Mouse (Mus musculus) adrenal gland, postnatal 4 days (tissue): ENCODE data around the gene Ifi27. TPM values are rescaled to one million over a fixed set of nuclear protein-coding genes. Genes with fewer than 3 reads are reported as not detected.
"Not testable (repeated sequence)": the region's sequence is repeated elsewhere in the genome, so short reads cannot be mapped to it uniquely, and the experiment has no call there.

Experiments
- DNase-seq, 2 experiments: peaks; one replicate each; pipeline ENCODE4 v3.0.0; 2021 to 2022; ENCODE audit warnings: low spot score in 2 of 2, mixed read lengths in 2 of 2
- long read RNA-seq, 2 experiments: library from polyadenylated mRNA; stranded (forward); transcript quantifications; one replicate each; pipeline ENCODE4 v2.0.0; 2021
- total RNA-seq, 2 experiments: library from RNA; stranded (reverse); gene quantifications; 2 replicates each; pipeline ENCODE4 v1.2.3; 2021

Gene Ifi27
- 100 to 1,000 TPM; 377 to 414 TPM for total RNA-seq
- long read RNA-seq, experiment 1, transcript Ifi27-201 (6 exons, 889 nt), result minor isoform, 81 of 245 reads
- long read RNA-seq, experiment 1, transcript Ifi27-205 (7 exons, 977 nt), result major isoform, 116 of 245 reads
- long read RNA-seq, experiment 1, partial matches to known transcripts, result 14 of 245 reads
- long read RNA-seq, experiment 1, other reads (novel, unspliced or antisense), result 30 of 245 reads
- long read RNA-seq, experiment 2, transcript Ifi27-201 (6 exons, 889 nt), result minor isoform, 54 of 231 reads
- long read RNA-seq, experiment 2, transcript Ifi27-205 (7 exons, 977 nt), result major isoform, 118 of 231 reads
- long read RNA-seq, experiment 2, partial matches to known transcripts, result 9 of 231 reads
- long read RNA-seq, experiment 2, other reads (novel, unspliced or antisense), result 43 of 231 reads

DNA sequence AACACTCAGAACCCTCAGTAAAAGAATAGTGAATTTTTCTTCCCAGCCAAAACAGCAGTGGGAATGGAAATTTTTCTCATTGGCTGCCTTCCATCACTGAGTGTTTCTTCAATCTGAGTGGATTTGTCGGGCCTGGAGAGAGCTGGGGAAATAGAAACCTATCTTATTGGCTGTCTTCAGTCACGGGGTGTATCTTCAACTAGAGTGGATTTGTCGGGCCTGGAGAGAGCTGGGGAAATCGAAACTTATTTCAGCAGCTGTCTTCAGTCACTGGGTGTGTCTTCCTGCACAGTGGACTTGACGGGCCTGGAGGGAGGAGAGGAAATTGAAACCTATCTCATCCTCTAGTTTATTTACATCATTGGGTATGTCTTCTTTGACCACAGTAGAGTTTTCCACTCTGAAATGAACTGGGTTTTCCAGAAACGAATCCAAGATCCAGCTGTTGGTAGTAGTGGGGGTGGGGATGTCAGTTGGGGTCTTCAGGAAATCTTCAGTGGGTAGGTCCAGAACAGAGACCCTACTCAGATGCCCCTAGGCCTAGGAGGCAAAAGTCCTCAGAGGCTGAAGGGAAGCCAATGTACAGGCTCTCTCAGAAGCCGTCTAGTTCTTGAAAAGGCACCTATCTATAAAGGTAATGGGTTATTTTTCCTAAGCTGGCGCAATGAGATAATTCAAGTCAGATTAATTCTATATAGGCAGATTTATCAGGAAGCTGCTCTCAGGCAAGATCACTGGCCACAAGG is at the start of gene Ifi27:
Ifi27 (plus strand) TSS at position 226 of the 746 bp plus-strand sequence.
- DNase-seq, result peak; percentile 22 to 29

DNA sequence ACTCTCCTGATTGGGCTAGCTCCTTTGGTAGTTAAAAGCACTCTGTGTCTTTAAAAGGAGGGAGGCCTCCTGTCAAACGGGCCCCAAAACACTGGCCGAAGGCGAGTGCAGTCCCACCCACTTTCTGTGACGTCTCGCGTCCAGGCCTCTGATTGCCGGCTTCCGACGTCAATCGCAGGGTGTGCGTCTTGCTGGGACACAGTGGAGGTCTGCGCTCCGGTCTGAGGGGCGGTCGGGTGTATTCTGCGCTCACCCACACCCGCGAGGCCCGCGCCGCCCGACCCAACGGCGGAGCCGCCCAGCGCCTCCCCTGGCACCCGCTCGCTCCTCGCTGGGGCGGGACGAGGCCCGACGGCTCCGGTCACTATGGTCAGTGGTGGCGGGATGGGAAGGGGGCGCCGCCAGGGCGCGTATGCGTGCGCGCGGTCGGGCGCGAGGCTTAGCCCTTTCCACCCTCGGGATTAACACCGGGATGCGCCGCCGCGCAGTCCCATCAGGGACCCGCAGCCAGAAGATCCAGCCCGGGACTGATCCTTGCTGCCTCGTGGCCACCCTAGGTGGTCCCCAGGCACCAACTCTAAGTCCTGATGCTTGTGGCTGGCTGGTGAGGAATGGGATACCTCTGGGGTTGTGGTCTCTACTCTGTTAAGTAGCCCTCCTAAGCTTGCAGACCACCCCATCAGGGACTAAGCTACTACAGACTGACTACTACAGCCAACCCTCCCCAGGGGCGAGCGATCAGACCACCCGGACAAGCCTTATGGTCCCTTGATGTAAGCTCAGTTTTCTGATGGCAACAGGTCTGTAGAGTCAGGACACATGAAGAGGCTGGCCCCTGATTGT is 45.3 kb upstream of the Ifi27 start, which contains the start of gene Otub2:
Otub2 (plus strand) TSS at position 178 of the 843 bp plus-strand sequence.
- DNase-seq, result peak; percentile 88 to 90

DNA sequence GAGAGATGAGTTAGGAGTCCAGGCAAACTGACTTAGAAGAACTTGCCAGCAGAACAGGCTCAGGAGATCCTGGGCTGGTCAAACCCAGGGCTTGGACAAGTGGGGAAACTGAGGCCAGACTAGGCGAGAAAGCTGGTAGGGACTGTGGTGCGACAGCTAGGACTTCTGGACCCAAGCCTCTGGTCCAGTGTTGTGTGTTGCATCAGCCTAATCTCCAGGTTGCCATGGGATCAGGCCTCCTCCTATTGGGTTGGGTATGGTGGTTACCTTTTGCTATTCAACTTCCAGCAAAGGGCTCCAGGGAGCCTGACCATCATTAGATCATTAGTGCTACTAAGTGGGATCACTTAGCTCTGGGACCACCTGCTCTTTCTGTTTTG is 44.7 kb upstream of the Ifi27 start:
- no peak for DNase-seq

DNA sequence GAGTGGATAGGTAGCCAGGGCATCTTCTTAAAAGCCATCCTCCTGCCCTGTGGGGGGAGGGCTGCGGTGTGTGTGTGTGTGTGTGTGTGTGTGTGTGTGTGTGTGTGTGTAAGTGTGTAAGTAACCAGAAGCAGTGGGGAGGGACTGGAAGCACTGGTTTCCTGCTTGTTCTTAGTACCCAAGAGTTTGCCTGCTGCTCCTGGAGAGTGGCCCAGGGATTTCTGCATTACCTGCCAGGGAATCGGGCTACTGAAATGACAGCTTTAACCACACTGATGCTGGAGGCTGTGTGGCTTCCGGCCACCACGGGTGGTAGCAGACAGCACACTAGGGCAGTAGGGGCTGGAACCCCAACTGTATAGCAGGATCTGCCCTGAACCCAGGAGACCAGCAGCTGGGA is 44.0 kb upstream of the Ifi27 start:
- no peak for DNase-seq

DNA sequence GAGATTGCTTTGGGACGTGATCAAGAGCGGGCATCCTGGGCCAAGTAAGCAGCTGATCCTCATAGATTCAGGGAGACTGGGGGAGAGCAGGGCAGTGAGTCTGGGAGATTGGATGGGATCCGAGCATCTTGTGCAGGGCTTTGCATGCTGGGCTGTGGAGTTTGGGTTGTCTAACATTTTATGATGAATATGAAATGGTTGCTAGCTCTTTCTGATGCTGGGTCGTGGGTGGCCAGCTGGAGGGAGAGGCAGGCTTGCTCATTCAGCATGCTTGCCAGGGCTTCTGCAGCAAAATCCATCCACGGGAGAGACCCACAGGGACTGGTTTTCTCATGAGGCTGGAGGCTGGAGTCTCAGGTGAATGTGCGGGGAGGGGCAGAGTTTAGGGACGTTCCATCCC is 42.9 kb upstream of the Ifi27 start:
- DNase-seq, result no peak

DNA sequence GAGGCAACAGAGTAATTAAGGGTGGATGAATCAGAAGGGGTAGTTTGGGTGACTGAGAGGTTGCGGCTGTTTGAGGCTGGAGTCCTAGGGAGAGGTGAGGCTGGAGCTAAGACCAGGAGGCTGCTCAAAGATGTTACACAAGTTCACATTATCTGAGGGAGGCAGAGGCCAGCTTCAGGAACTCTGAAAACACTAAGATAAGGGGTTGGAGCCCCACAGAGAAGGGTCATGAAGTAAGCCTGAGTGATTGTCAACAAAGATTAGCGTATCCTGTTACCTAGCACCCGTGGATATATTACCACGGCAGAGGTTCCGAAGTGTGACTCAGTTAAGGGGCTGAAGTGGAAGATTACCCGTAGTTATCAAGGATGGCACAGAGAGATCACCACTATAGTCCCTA is 40.5 kb upstream of the Ifi27 start:
- DNase-seq, result no peak

DNA sequence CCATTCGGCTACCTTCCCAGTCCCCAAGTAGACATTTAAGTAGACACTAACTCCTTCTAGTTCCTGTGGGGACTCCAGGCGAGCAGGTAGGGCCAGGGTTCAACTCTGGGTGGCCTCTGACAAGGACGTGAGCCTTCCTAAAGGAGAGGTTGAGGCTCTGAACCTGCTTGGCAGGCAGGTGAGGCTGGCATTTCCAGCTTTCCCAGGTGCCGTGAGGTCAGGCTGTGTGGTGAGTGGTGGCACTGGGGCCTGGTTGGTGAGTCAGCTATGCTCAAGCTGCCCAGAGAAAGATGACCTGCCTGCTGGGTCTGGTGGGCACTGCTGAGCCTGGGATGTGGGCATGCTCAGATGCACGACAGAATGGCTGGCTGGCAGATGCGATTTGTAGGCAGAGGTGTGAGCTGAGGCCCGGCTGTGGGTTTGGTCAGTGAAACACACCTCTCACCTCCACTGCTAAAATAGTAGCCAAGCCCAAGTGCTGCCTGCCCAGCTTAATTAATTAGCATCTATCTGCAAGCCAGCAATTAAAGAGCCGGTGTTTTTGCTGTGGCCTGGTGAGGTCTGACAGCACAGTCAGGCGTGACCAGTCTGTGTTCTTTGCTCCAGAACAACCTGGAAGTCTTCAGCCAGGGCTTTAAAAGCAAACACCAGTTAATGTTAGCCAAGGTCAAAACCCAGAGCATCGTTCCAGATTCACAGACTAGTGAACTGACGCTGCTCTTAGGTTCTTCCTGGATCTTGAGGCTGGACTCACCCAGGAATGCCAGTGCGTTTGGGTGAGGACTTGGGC is 38.3 kb upstream of the Ifi27 start:
- DNase-seq, result no peak

DNA sequence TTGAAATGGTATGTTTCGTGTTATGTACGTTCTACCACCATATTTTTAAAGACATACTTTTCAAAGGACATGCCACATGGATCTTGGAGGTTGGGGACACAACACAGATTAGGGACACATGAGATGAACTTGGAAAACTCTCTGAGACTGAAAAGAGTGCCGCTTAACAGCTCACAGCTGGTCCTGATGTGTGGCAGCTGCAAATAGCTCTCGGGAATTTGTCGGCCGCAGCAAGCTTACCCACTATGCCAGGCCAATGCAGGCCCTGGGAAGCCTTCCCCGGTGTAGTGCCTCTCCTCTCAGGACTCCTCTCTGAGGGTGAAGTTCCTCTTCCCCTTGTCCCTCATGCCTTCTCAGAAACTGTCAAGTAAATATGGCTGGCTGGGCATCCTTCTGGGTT is 37.3 kb upstream of the Ifi27 start:
- DNase-seq, result no peak

DNA sequence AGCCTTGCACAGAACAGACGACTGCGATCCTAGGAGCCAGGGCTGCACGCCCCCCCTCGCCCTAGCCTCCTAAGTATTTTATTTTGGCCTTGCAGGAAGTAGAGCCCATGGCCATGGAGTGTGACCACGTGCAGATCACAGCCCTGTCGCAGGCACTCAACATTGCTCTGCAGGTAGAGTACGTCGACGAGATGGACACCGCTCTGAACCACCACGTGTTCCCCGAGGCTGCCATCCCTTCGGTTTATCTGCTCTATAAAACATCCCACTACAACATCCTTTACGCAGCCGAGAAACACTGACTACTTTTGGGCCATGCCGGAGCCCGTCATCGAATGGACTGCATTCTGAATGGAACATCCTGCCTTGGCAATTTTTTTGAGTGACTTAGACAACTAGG is 29.9 kb upstream of the Ifi27 start:
- no peak for DNase-seq

DNA sequence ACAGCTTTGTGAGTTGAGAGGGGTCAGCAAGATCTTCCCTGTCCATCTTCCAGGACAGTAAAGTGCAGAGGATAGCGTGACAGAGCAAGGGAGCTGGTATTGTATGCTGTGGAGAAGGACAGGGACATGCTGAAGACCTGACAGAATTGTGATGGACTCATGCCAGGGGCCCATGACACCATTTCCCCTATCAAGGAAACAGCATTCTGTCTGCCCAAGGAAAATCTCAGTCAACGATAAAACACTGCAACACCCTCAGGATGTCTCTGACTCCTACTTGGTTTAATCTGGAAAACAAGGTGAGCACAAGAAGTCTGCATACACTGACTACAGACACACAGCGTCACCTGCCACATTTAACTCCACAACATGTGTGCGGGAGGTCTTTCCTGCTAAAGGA is 26.3 kb upstream of the Ifi27 start, which contains the start of gene 9330161L09Rik:
9330161L09Rik (minus strand) TSS at position 101 of the 400 bp plus-strand sequence.
- DNase-seq, result no peak

DNA sequence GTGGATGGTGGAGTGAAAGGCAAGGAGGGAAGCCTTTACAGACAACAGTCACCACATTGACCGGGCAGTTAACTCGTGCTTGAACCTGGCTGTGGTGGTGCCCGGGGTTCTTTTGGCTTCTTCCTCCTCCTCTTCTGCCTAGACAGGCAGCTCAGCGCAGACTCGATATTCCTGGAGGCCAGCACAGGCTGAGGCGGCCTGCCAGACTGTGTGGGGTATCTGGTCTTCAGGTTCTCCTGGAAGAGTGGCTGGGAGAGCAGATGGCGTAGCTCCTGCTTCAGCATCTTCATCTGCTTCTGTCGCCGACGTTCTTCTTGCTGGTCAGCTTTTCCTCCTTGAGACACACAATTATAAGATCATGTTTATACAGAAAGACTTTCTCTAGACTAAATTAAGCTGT is 25.9 kb upstream of the Ifi27 start:
- DNase-seq, result no peak

DNA sequence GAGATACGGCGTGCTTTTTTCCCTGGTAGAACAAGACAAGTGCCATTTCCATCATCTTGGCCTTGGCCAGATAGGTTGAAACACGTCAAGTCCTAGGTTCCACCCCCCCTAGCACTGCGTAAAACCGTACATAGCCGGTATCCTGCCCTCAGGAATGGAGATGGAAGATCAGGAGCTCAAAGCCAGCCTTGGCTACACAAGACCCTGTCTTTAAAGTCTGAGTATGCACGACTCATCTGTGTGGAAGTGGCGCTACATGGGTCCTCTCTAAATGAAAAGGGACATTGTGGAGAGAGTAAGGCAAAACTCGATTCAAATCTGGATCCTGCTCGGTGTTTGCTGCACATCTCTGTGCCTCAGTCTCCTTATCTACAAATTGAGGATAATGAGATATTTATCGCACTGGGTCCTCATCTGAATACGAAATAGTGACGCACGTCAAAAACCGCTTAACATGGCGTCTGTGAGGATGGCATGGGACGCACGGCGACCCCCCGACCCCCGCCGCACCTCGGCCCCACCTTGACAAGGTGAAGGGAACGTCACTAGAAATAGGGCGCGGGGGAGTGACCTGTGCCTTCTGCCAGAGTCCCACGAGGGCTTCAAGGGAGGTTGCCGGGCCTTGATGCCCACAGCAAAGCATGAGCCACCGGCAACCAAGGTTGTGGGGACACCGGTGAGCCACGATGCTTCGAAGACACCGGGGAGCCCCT is 8.8 kb upstream of the Ifi27 start:
- no peak for DNase-seq

DNA sequence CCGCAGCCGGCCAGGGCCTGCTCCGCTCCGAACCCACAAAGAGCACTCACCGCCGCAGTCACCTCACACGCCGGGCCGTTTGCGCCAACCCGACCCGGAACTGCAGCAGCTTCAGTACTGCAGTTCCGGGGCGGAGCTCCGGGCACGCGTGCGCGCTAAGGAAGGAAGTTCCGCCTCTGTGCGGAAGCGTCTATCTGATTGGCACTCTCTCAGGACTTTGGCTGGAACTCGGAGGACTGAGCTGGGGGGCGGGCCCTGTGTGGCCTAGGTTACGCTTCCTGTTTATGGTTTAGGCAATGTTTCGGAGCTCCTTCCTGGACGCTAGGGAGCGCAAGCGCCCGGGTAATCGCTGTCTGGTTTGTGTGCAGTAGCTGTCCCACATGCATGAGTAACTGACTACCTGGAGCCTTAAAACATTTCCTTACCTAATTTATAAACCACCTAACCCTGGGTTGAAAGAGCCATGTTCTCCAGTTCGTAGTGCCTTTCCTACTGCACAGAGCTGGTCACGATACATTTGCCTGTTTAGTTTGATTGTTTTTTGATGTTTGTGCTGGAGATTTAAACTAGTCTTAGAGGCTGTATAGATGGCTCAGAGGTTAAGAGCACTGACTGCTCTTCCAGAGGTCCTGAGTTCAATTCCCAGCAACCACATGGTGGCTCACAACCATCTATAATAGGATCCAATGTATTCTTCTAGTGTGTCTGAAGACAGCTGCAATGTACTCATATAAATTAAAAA is 8.1 kb upstream of the Ifi27 start, which contains the start of gene Ddx24:
Ddx24 (minus strand) TSS at position 102 of the 742 bp plus-strand sequence.
- DNase-seq, result peak; percentile 88 to 94

DNA sequence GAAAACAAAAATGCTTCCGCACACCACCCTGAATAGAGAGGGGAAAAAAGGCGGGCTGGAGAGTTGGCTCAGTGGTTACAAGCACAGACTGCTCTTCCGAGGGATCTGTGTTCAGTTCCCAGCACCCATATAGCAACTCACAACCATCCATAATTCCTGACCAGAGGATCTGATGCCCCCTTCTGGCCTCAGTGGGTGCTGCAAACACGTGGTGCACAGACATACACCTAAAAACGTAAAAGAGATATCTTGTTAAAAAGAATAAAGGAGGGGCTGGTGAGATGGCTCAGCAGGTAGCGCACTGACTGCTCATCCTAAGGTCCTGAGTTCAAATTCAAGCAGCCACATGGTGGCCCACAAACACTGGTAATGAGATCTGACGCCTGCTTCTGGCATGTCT is 7.3 kb upstream of the Ifi27 start:
- no peak for DNase-seq

DNA sequence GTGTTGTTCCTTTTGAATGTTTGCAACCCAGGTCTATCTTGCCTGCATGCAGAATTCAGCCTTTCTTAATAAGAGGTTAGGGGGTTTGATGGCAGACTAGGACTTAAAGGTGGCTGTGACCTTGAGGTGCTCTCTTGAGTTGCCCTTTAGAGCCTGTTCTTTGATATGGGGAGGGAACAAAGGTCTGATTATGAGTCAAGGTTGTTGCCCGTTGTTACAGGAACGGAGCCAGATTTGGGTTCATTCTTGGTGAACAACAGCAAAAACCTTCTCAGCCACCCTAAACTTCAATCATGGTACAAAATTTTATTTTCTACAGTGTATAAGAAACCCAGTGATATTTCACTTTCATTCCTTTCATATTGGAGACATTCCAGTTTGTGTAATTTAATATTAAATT is 581 bp upstream of the Ifi27 start:
- DNase-seq, result no peak

DNA sequence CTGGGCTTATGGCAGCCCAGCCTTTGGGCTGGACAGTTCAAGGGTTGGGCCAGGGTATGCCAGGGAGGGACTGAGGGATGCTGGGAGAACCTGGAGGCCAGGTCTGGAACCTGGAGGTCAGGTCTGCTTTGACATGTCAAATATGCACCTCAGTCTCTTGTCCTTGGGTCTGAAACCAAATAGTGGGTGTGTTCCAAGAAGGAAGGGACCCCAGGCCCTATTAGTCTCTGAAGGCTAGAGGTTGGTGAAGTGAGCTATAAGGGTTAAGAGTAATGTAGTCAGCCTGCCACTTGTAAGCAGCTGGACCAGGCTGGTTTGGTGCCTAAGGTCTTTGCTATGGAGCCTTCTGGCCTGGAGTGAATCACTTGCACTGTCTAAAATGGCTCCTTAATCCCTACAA is 850 bp downstream of the Ifi27 start:
- no peak for DNase-seq

DNA sequence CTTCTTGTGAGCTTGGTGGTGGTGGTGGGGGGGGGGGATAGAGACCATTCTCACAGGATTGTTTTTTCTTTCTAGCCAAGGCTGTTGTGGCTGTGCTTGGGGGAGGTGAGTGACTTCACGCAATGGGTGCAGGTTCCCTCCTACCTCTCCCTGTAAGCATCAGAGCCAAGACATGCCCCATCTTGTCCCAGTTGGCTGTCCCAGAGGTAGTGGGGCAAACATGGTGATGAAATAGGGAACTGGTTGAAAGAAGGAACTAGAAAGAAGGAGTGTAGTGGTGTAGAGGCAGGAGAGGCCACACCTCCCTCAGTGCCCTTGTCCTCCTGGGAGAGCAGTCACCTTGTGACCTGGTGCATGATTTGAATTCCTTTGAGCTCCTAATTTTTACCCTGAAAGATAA is 3.6 kb downstream of the Ifi27 start:
- no peak for DNase-seq

DNA sequence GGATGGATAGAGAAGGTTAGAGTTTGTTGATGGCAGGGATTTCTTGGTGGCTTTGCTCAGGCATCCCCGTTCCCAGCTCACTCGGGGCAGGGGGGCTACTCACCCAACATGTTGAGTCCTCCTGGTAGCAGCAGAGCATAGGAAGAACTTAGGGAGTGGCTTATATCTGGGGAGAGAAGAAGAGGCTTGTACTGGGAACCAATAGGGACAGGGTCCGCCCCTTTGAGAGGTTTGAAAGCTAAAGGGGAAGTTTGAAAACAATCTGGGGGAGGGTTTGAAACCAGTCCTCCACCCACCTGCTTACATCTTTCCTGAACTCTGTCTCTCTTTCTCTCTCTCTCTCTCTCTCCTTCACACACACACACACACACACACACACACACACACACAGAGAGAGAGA is 9.5 kb downstream of the Ifi27 start, which contains the start of gene Ifi27l2a:
Ifi27l2a (minus strand) TSS at position 157 of the 400 bp plus-strand sequence.
- no peak for DNase-seq

DNA sequence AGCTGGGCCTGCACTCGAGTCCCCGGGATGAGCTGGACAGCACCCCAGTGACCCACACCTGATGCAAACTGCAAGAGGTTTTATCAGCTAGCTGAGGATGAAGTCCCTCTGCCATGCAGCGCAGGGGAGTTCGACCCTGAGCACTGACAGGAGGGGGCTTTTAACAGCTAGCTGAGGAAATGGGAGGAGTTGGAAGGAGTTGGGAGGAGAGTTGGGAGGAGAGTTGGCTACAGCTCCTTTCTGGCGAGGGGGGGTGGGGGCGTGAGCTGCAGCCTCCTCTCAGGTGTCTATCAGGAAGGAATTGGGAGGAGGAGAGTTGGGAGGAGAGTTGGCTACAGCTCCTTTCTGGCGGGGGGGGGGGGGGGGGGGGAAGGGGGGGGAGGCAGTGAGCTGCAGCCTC is 10.2 kb downstream of the Ifi27 start:
- not testable (repeated sequence) for DNase-seq
